Mouse (Mus musculus) embryonic fibroblast, embryonic 13.5 days (primary cell): ENCODE results near the gene Rbfox3.

ENCODE experiments used
- CTCF ChIP-seq: IDR thresholded peaks from 2 replicates; pipeline ENCODE4 v1.5.1; 2011; ENCODE audit warnings: mild to moderate bottlenecking, control low read depth, low read length, moderate library complexity, borderline replicate concordance; ENCODE audit not compliant: insufficient read depth
- POLR2A ChIP-seq: IDR thresholded peaks from 2 replicates; pipeline ENCODE4 v1.6.1; 2011; ENCODE audit warnings: low read depth, mild to moderate bottlenecking, control low read depth, low read length, moderate library complexity

DNA sequence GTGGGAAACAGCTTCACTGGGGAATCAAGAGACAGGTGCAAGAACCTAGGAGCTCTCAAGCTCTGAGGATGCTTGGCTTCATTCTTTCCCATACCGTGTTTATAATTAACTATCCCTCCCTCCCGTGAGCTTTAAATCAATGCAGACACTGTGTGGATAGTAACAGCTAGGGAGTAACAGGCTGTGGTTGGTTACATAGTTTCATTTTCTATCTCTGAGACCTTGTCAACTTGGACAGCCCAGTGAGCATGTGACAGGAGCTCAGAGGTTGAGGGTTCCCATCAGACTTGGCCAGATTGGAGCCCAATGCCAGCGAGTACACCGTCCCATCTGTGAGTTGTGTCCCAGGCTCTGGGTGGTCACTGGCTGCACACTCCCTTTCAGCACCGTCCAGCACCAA lies 201.4 kb downstream of the Rbfox3 start:
- TF ChIP-seq CTCF (no peak), POLR2A (no peak)
